Mouse (Mus musculus): ENCODE measurements at regions not wholly inside any gene's neighbourhood (a gene's known extent, or its start where the extent isn't known, plus 50 kb on each side); places are given as distances from the start of the nearest gene placed in this dataset.

DNA sequence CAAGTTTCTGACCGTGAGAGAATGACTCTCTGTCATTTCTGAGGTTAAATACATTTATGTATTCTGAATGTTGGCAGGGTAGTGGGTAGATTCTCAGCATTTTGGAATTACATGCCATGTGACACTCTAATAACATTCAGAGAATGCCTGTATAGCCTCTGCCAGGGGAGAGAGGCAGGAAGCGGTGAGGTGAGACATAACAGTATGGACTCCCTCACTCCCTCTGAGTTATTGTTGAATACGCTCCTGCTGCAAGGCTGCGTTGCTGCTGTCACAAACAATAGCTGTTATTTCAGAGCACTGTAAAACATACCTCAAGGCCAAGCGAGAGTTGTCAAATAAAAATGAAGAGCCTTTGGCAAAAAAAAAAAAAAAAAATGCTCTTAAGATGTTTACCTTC is 477.9 kb downstream of the Klf12 start:
- DNase-seq (ENCODE audit: low spot score in 2 of 2), result no peak

DNA sequence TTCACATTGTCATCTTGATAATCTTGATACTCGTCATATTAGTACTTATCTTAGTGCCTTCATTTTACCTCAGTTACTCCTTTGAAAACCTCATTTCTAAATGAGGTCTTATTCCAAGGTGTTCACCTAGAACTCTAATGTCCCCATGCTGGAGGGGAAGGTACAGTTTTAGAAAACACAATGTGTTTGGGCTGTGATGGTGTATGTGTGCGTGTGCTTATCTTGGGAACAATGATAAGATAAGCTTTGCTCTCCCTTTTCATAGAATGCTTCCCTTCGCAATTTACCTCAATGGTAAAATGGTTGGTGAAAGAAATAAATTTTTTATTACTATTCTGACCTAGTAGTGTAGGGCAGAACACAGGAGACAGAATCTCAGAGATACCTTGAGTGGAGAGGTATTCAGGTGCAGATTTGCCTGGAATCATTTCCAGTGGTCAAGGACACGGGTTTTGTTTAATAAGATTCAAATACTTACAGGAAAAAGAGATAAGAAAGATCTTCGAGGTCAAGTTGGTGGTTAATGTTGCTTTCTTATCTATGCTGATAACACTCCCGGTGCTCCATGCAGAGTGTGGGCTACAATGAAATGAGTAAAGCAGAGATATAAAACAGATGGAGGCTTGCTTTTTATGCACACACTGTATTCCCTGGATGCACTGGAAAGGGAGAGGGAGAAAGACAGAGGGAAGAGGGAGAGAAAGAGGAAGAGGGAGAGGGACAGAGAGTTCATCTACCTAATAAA is 471.6 kb downstream of the Klf12 start:
- no peak for DNase-seq (ENCODE audit: low spot score in 2 of 2)

All from frontal cortex, postnatal 10 days (tissue).